Mouse (Mus musculus) ES-E14 (cell line): ENCODE measurements at regions not wholly inside any gene's neighbourhood (a gene's known extent, or its start where the extent isn't known, plus 50 kb on each side); places are given as distances from the start of the nearest gene placed in this dataset.

Experiments used
- DNase-seq: peaks from one replicate; pipeline ENCODE4 v3.0.0-alpha.2; 2013; ENCODE audit warnings: low read depth, low spot score
- H3K27ac ChIP-seq: 2 replicates; pipeline ENCODE4 v1.5.1; 2012; ENCODE audit warnings: low read depth, mild to moderate bottlenecking, low read length, moderate library complexity, mixed read lengths; ENCODE audit not compliant: poor library complexity, insufficient read depth, severe bottlenecking
- H3K36me3 ChIP-seq: 2 replicates; pipeline ENCODE4 v1.6.1; 2012; ENCODE audit warnings: mild to moderate bottlenecking, low read length, moderate library complexity, mixed read lengths; ENCODE audit not compliant: control insufficient read depth, poor library complexity, insufficient read depth, severe bottlenecking
- H3K4me1 ChIP-seq, 2 experiments: fragments of 150-350 bp in 1 of 2; sonication (generic) in 1 of 2; 2 replicates each; pipeline ENCODE4 v1.6.1; 2012; ENCODE audit warnings: low read length in 2 of 2, mild to moderate bottlenecking in 1 of 2, mixed read lengths in 1 of 2; ENCODE audit not compliant: control insufficient read depth in 2 of 2, insufficient read depth in 2 of 2, poor library complexity in 1 of 2
- H3K4me3 ChIP-seq, 2 experiments: fragments of 150-350 bp in 1 of 2; sonication (generic) in 1 of 2; 2 replicates each; pipeline ENCODE4 v1.5.1; 2012; ENCODE audit warnings: low read length in 2 of 2, low read depth in 1 of 2, mild to moderate bottlenecking in 1 of 2, mixed read lengths in 1 of 2; ENCODE audit not compliant: insufficient read depth in 1 of 2, poor library complexity in 1 of 2, severe bottlenecking in 1 of 2
- H3K9ac ChIP-seq: 2 replicates; pipeline ENCODE4 v1.6.1; 2012; ENCODE audit warnings: low read depth, mild to moderate bottlenecking, low read length, mixed read lengths; ENCODE audit not compliant: poor library complexity, insufficient read depth, severe bottlenecking
- H3K9me3 ChIP-seq: fragments of 150-350 bp; sonication (generic); 2 replicates; pipeline ENCODE4 v1.6.1; 2012; ENCODE audit warnings: low read depth, mild to moderate bottlenecking, low read length; ENCODE audit not compliant: control insufficient read depth, insufficient read depth
- CHD2 ChIP-seq: IDR thresholded peaks from 2 replicates; pipeline ENCODE4 v1.6.1; 2014; ENCODE audit warnings: mild to moderate bottlenecking, low read depth, low read length, inconsistent platforms
- HCFC1 ChIP-seq: IDR thresholded peaks from 2 replicates; pipeline ENCODE4 v1.6.1; 2012; ENCODE audit warnings: low read length, inconsistent platforms, borderline replicate concordance; ENCODE audit not compliant: insufficient read depth
- MAFK ChIP-seq: IDR thresholded peaks from 2 replicates; pipeline ENCODE4 v1.6.1; 2014; ENCODE audit warnings: mild to moderate bottlenecking, low read depth, low read length, inconsistent platforms; ENCODE audit not compliant: insufficient read depth
- ZC3H11A ChIP-seq: IDR thresholded peaks from 2 replicates; pipeline ENCODE4 v1.6.1; 2012; ENCODE audit warnings: low read depth, mild to moderate bottlenecking, inconsistent platforms, low read length, borderline replicate concordance
- ZNF384 ChIP-seq: IDR thresholded peaks from 2 replicates; pipeline ENCODE4 v1.6.1; 2012; ENCODE audit warnings: low read depth, low read length, inconsistent platforms
- in situ Hi-C, 2 experiments: fragments of 600-800 bp; cut with MboI; formaldehyde crosslinking; loops; one replicate each; pipeline ENCODE4 v1.15.1; 2025; ENCODE audit warnings: low sequenced_read_pairs in 2 of 2, inconsistent platforms in 1 of 2; ENCODE audit not compliant: unreplicated experiment in 2 of 2

DNA sequence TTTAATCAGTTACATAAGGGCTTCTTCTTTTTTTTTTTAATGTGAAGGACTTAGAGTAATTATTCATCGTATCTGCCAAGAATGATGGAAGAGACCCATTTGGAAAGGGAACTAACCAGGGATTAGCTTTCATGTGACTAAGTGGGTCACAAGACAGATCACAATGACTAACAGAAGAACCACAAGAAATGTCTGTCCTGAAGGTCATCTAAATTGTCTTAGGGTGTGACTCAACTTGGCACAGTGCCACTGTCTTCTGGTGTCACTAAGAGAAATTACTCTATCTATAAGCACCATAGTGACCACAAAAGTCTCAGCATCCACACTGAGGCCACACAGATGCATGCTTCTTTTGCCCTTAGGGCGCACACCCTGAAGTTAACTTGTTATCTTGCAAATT lies 182.0 kb downstream of the Etnk1 start:
- no peak for DNase-seq
- H3K9ac ChIP-seq, result no peak overlapping the region
- no peak overlapping the region for H3K4me3 ChIP-seq
- no peaks in the 10 kb centered on the region for H3K9me3 ChIP-seq
- no peaks in the 10 kb centered on the region for H3K4me1 ChIP-seq
- TF ChIP-seq HCFC1 (no peak), ZC3H11A (no peak), MAFK (no peak), CHD2 (no peak), ZNF384 (no peak)
- H3K27ac ChIP-seq, result no peak overlapping the region
- in situ Hi-C loops, result no loop called here
- no peaks in the 10 kb centered on the region for H3K36me3 ChIP-seq

DNA sequence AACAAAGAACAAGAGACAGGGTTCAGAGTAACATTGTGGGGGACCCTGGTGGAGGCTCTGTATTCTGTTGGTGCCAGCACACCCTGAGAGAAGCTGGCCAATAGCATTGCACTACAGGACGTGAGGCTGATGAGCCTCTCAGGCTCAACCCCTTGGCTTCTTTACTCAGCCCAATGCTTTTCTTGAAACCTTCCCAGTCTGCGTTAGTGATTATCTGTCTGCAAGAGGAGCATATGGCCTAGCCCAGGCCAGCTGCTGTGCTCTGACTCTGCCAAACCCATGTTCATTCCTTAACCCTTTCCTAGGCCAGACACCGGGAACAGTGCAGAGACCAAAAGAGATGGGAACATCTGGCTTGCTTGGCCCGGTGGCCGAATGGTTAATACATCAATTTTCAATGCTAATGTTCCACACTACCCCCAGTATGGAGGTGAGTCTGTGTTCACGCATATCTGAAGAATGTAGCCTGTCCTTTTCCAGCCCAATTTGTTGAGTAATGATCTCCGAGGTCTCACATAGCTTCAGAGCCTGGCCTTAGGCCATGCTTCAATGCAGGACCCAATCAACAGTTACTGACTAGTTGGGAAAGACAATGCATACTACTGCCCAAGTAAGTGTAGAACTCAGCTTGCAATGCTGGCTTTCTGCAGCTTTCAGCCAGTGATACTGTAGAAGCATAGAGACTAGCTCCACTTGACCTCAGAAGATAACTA lies 192.5 kb downstream of the Etnk1 start:
- no peak overlapping the region for H3K9ac ChIP-seq
- TF ChIP-seq ZNF384 (no peak), ZC3H11A (no peak), HCFC1 (no peak), CHD2 (no peak), MAFK (no peak)
- H3K4me3 ChIP-seq, result no peak overlapping the region
- H3K4me1 ChIP-seq, result no peaks in the 10 kb centered on the region
- in situ Hi-C loops, result no loop called here
- H3K36me3 ChIP-seq, result no peaks in the 10 kb centered on the region
- no peaks in the 10 kb centered on the region for H3K9me3 ChIP-seq
- H3K27ac ChIP-seq, result no peak overlapping the region
- no peak for DNase-seq

DNA sequence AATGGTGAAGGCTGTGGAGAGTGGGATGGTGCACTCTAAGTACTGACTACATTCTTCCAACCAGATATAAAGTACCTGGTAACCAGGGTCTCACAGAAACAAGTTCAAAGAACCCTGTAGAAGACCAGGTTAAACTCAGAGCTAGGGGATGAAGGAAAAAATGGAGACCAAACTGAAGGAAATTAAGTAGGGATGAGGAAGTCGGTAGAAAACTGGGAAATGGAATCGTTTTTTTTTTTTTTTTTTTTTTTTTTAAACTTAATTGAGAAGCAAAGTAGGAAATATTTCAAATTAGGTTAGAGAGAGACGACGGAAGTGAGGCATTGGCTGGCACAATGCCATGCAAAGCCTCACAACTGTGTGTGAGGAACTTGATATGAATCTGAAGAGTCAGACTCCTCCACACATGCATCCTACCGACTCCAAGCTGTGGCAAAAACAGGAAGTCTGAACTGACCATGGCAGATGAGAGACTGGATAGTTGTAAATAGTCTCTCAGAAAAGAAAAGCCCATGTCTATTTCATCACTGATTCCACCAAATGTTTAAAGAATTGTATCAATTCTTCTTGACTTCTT lies 194.2 kb downstream of the Etnk1 start:
- TF ChIP-seq ZNF384 (no peak), CHD2 (no peak), ZC3H11A (no peak), HCFC1 (no peak), MAFK (no peak)
- no peak for DNase-seq
- H3K4me3 ChIP-seq, result no peak overlapping the region
- H3K9me3 ChIP-seq, result no peaks in the 10 kb centered on the region
- no peaks in the 10 kb centered on the region for H3K36me3 ChIP-seq
- no peaks in the 10 kb centered on the region for H3K4me1 ChIP-seq
- no peak overlapping the region for H3K9ac ChIP-seq
- in situ Hi-C loops, result no loop called here
- H3K27ac ChIP-seq, result no peak overlapping the region

DNA sequence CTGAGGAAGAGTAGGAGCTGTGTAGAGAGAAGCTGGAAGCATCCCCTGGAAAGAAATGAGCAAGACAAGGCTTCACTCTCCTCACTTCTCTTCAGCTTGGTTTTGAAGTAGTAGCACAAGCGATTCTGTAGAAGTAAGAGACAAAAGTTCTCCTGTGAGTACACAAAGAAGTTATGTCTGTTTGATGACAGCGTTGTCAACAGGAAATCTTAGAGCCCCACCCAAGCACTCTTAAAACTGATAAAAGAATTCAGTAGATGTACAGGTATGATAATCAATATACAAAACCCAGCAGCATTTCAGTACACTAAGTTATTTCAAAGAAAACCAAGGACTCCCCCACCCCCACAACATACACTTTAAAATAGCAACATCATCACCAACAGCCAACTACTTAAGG lies 194.9 kb downstream of the Etnk1 start:
- TF ChIP-seq ZNF384 (no peak), HCFC1 (no peak), ZC3H11A (no peak), CHD2 (no peak), MAFK (no peak)

More for the DNA sequence above, 194.9 kb downstream of the Etnk1 start:
- in situ Hi-C loops, result no loop called here
- Histone ChIP-seq H3K9ac (no peak overlapping the region), H3K36me3 (no peaks in the 10 kb centered on the region), H3K27ac (no peak overlapping the region), H3K4me1 (no peaks in the 10 kb centered on the region), H3K9me3 (no peaks in the 10 kb centered on the region), H3K4me3 (no peak overlapping the region)
- DNase-seq, result no peak
